Mouse (Mus musculus): ENCODE measurements at regions not wholly inside any gene's neighbourhood (a gene's known extent, or its start where the extent isn't known, plus 50 kb on each side); places are given as distances from the start of the nearest gene placed in this dataset.

- DNase-seq: peak; percentile 41
These were observed 157.2 kb upstream of the Ghitm start for GRCm38 (mm10) chr14:37292084-37292860.

- DNase-seq: no peak
These were observed 149.3 kb upstream of the Ghitm start for GRCm38 (mm10) chr14:37284391-37284790.

DNA sequence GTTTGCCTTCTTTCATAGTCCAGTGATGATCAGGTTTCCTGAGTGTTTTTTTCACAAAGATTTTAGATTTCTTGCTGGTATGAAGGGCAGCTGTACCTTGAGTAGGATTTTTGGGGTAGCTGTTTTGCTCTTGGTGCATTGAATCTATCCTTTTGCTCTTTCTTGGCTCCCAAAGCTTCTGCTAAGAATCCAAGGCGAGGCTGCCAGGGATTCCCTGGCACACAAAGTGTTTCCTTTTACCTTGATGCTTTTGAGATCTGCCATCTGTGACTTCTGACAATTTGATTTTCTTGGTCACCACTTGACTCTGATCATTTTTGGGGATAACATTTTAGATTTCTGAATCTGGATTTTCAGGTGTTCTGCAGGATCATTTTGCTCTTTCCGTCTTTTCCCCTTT, 144.3 kb upstream of the Ghitm start:
- DNase-seq: no peak

- DNase-seq: peak; percentile 46
These were observed 141.9 kb upstream of the Ghitm start for GRCm38 (mm10) chr14:37276728-37277695.

GRCm38 (mm10) chr14:37272063-37272462, 137.0 kb upstream of the Ghitm start:
- DNase-seq: no peak

GRCm38 (mm10) chr14:37271015-37271933, 136.2 kb upstream of the Ghitm start:
- no peak for DNase-seq

DNA sequence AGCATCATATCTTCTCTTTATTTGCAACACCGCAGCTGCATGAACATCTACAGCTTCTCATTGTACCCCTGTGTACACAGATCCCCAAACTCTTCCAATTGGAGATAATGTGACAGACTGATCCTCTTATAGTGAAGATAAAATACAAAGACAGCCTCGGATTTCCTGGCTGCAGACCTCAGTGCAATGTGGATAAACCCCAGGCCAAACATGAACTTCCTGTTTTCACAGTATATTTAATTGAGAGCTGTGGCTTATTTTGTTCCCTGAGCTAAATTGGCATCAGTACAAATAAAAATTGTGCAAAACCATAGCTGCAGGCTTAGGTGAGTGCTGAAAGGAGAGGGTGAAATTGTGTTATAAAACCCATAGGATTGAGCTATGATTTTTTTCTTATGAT, 134.8 kb upstream of the Ghitm start:
- DNase-seq: no peak

- peak; percentile 78 for DNase-seq
These were observed 103.6 kb upstream of the Ghitm start for GRCm38 (mm10) chr14:37238632-37239032.

- DNase-seq: no peak
These were observed 102.1 kb upstream of the Ghitm start for GRCm38 (mm10) chr14:37237191-37237590.

GRCm38 (mm10) chr14:37208256-37208655, 73.2 kb upstream of the Ghitm start:
- DNase-seq: no peak

DNA sequence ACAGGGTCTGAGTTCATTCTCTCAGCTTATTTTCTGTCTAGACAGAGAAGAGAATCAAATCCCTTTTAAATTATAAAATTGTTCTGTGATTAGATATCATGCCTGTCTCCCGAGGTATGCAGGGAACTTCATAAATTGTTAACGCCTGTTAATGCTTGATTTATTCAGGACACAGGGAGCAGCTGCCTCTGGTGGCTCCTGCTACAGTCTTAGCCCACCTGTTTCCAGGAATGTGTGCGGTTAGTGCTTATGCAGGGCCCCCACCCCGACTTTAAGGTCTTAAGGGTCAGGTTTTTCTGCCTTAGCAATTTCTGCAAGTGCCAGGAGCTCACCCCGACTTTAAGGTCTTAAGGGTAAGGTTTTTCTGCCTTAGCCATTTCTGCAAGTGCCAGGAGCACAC, 54.7 kb upstream of the Ghitm start:
- DNase-seq: no peak
